Mouse (Mus musculus) c-Kit-positive CD71-positive TER-119-positive erythroid progenitor cells, embryonic 14.5 days (primary cell): ENCODE measurements at regions not wholly inside any gene's neighbourhood (a gene's known extent, or its start where the extent isn't known, plus 50 kb on each side); places are given as distances from the start of the nearest gene placed in this dataset.

Experiments used
- DNase-seq: peaks from one replicate; pipeline ENCODE4 v3.0.0-alpha.2; 2013; ENCODE audit warnings: low spot score

- DNase-seq = no peak
Measured at GRCm38 (mm10) chr3:104586342-104587175, 51.9 kb upstream of the Slc16a1 start.

GRCm38 (mm10) chr3:104585303-104585702 is 53.2 kb upstream of the Slc16a1 start:
- peak; percentile 33 for DNase-seq

- DNase-seq = no peak
Measured at GRCm38 (mm10) chr3:104583236-104583635, 55.2 kb upstream of the Slc16a1 start.

GRCm38 (mm10) chr3:104582521-104582920 is 55.9 kb upstream of the Slc16a1 start:
- no peak for DNase-seq

- DNase-seq = no peak
Measured at GRCm38 (mm10) chr3:104579186-104579585, 59.3 kb upstream of the Slc16a1 start.

GRCm38 (mm10) chr3:104578374-104578773 is 60.1 kb upstream of the Slc16a1 start:
- DNase-seq = no peak

GRCm38 (mm10) chr3:104577228-104577927 is 61.1 kb upstream of the Slc16a1 start:
- no peak for DNase-seq

GRCm38 (mm10) chr3:104573277-104573940 is 61.7 kb upstream of the Lrig2 start:
- DNase-seq = no peak

GRCm38 (mm10) chr3:104571935-104572631 is 60.4 kb upstream of the Lrig2 start:
- DNase-seq = no peak

- DNase-seq = no peak
Measured at GRCm38 (mm10) chr3:104565423-104566230, 53.9 kb upstream of the Lrig2 start.

GRCm38 (mm10) chr3:104564857-104565256 is 53.1 kb upstream of the Lrig2 start:
- no peak for DNase-seq

- no peak for DNase-seq
Measured at GRCm38 (mm10) chr3:104561567-104561966, 49.8 kb upstream of the Lrig2 start.
